Mouse (Mus musculus): ENCODE data around the gene Enah. TPM values are rescaled to one million over a fixed set of nuclear protein-coding genes. Genes with fewer than 3 reads are reported as not detected.

Enah gene
- polyA plus RNA-seq, 1 experiment from 2014 or later: 42.4 TPM

DNA sequence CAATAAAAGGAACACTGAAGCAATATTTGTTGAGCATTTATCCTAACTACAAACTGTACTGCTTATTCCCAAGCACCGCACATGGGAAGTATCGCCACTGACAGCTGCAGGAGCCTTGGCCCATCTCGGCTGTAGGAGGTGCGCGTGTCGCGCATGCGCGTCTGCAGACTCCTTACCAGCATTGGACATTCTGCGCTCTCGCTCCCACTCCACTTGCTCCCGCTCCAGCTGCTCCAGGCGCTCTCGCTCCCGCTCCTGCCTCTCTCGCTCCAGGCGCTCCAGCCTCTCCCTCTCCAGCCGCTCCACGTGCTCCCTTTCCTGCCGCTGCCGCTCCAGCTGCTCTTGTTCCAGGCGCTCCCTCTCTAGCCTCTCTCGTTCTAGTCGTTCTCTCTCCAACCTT is 96.4 kb downstream of the Enah start:
- 87% methylated on average over 24 of the region's 24 CpGs for WGBS
- H3K4me2 ChIP-seq (ENCODE audit: low read depth, low read length, severe bottlenecking): no peak overlapping the region
- no peaks in the 10 kb centered on the region for H3K9me3 ChIP-seq (ENCODE audit: control insufficient read depth, low read length)
- H3K36me3 ChIP-seq (ENCODE audit: control insufficient read depth, insufficient read depth, low read length): peaks cover 4% of the 10 kb centered on the region; the same call in 1 of the 2 replicates
- DNase-seq (ENCODE audit: low spot score) (peak; percentile 63), ATAC-seq (replicated peaks; ENCODE audit: low FRiP score) (no peak)
- H3K9ac ChIP-seq (ENCODE audit: low read length): no peak overlapping the region
- H3K27ac ChIP-seq (ENCODE audit: low read depth, low read length): no peak overlapping the region
- H3K27me3 ChIP-seq (ENCODE audit: control insufficient read depth, insufficient read depth, low read length): no peaks in the 10 kb centered on the region
- no peaks in the 10 kb centered on the region for H3K4me1 ChIP-seq (replicated peaks; ENCODE audit: control insufficient read depth, insufficient read depth, low read length)
- no peak overlapping the region for H3K4me3 ChIP-seq (ENCODE audit: low read depth, low read length)

DNA sequence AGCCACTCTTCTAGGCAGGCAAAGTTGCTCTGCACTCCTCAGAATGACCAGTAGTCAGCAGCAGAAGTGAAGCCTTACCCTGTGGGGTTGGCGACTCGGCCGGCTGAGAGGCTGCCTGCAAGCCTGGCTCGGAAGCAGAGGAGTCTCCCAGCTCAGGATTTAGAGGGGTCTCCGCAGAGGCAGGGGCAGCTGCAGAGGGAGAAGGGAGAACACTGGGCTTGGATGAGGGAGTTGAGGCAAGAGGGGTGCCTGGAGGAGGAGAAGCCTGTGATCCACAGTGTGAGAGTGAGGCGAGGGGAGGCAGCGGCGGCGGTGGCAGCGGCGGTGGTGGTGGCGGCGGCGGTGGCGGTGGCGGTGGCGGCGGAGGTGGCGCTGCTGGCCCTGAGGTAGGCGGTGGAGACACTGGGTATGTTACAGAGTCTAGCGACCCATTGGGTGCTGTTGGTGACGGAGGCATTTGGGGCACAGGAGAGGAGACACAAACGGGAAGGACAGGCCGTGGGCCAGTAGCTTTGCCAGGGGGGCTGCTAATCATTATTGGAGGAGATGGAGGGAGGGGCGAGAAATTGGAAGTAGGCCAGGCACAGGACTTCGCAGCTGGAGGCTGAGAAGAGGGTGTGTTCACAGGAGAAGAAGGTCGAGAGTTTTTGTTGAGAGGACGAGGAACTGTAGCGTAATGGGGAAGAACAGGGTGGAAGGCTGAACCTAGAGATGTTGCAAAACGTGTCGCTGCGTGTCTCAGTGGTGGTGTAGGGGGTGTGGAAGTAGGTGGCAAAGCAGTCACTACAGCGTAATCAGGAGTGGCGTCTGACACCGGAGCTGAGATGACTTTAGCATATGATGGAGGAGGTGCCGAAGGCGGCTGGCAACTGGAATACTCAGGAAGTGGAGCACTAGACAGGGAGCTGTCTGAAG is 98.0 kb downstream of the Enah start:
- Histone ChIP-seq H3K27ac (ENCODE audit: low read depth, low read length) (no peak overlapping the region), H3K4me3 (ENCODE audit: low read depth, low read length) (no peak overlapping the region), H3K9ac (ENCODE audit: low read length) (no peak overlapping the region), H3K27me3 (ENCODE audit: control insufficient read depth, insufficient read depth, low read length) (no peaks in the 10 kb centered on the region), H3K4me2 (ENCODE audit: low read depth, low read length, severe bottlenecking) (no peak overlapping the region), H3K36me3 (ENCODE audit: control insufficient read depth, insufficient read depth, low read length) (peaks cover 4% of the 10 kb centered on the region; the same call in 1 of the 2 replicates), H3K9me3 (ENCODE audit: control insufficient read depth, low read length) (no peaks in the 10 kb centered on the region), H3K4me1 (replicated peaks; ENCODE audit: control insufficient read depth, insufficient read depth, low read length) (no peaks in the 10 kb centered on the region)
- 83% methylated on average over 35 of the region's 37 CpGs for WGBS
- no peak for ATAC-seq (replicated peaks; ENCODE audit: low FRiP score)
- no peak for DNase-seq (ENCODE audit: low spot score)

DNA sequence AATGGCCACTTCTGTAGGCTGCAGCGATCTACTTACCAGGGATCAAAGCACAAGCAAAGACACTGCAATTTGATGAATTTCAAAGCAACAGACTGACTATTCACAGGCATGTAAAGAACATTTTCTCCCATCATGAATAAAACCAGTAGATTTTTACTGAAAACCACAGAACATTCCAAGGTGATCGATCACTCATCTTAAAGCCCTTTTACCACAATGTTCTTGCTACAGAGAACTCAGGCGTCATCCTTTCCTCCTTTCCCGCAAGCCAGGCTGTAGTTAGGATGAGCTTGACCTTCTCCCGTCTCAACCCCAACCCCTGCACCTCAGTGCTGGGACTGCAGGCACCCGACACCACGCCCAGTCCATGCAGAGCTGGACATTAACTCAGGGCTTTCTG is 107.9 kb downstream of the Enah start:
- ATAC-seq (replicated peaks; ENCODE audit: low FRiP score): no peak
- Histone ChIP-seq H3K27ac (ENCODE audit: low read depth, low read length) (no peak overlapping the region), H3K9me3 (ENCODE audit: control insufficient read depth, low read length) (no peaks in the 10 kb centered on the region), H3K4me2 (ENCODE audit: low read depth, low read length, severe bottlenecking) (no peak overlapping the region), H3K4me1 (replicated peaks; ENCODE audit: control insufficient read depth, insufficient read depth, low read length) (no peaks in the 10 kb centered on the region), H3K9ac (ENCODE audit: low read length) (no peak overlapping the region), H3K4me3 (ENCODE audit: low read depth, low read length) (no peak overlapping the region), H3K36me3 (ENCODE audit: control insufficient read depth, insufficient read depth, low read length) (peaks cover 3% of the 10 kb centered on the region), H3K27me3 (ENCODE audit: control insufficient read depth, insufficient read depth, low read length) (no peaks in the 10 kb centered on the region)
- no peak for DNase-seq (ENCODE audit: low spot score)
- WGBS: 96% methylated on average over 7 of the region's 7 CpGs

DNA sequence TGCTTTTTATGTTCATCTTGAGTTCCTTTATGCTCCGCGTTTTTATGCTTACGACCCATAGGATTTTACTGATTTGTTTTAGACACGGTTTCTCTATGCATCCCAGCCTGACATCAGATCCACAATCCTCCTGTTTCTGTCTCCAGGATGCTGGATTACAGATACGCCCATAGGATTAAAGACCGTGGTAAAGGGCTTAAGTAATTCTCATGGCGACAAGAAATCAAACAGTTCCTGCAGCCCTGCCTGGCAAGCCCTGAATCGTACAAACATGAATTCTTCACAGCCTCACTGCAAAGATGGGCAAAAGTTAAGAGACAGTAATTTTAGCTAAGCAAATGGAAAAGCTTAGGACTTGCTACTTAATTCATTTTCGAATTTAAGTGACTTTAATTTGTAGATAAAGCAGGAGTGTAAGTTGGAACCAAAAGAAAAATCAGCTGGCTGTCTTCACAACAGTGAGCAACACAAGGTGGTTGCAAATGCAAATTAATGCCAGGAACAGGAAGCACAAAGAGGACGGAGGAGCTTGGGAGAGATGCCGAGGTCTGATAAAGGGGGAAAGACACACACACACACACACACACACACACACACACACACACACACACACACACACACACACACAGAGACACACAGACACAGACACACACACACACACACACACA is 118.0 kb downstream of the Enah start:
- ATAC-seq (replicated peaks; ENCODE audit: low FRiP score) (no peak), DNase-seq (ENCODE audit: low spot score) (no peak)
- H3K27me3 ChIP-seq (ENCODE audit: control insufficient read depth, insufficient read depth, low read length): no peaks in the 10 kb centered on the region
- H3K4me2 ChIP-seq (ENCODE audit: low read depth, low read length, severe bottlenecking): no peak overlapping the region
- no peaks in the 10 kb centered on the region; the same call in 1 of the 2 replicates for H3K36me3 ChIP-seq (ENCODE audit: control insufficient read depth, insufficient read depth, low read length)
- no peaks in the 10 kb centered on the region for H3K4me1 ChIP-seq (replicated peaks; ENCODE audit: control insufficient read depth, insufficient read depth, low read length)
- no peak overlapping the region for H3K27ac ChIP-seq (ENCODE audit: low read depth, low read length)
- H3K9me3 ChIP-seq (ENCODE audit: control insufficient read depth, low read length): no peaks in the 10 kb centered on the region
- WGBS: 76% methylated on average over 11 of the region's 11 CpGs
- H3K4me3 ChIP-seq (ENCODE audit: low read depth, low read length): no peak overlapping the region
- no peak overlapping the region for H3K9ac ChIP-seq (ENCODE audit: low read length)

DNA sequence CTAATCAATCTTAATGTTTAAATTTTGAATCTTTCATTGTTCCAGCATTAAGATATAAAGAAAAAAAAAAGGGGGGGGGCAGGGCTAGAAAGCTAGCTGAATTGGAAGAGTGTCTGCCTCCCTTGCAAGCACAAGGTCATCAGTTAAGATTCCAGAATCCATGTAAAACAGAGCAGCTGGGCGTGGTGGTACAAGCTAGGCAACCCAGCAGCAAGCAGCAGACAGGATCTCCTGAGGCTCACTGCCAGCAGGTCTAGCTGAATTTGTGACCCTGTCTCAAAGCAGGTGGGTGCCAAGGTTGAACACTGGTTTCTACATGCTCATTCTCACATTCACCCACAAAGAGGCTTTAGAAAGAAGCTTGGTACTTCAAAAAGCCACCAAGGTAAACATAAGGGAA is 118.9 kb downstream of the Enah start:
- no peaks in the 10 kb centered on the region; the same call in 1 of the 2 replicates for H3K36me3 ChIP-seq (ENCODE audit: control insufficient read depth, insufficient read depth, low read length)
- 97% methylated on average over 1 of the region's 1 CpGs for WGBS
- DNase-seq (ENCODE audit: low spot score) (no peak), ATAC-seq (replicated peaks; ENCODE audit: low FRiP score) (no peak)
- no peak overlapping the region for H3K9ac ChIP-seq (ENCODE audit: low read length)
- no peaks in the 10 kb centered on the region for H3K9me3 ChIP-seq (ENCODE audit: control insufficient read depth, low read length)
- H3K27me3 ChIP-seq (ENCODE audit: control insufficient read depth, insufficient read depth, low read length): no peaks in the 10 kb centered on the region
- H3K4me3 ChIP-seq (ENCODE audit: low read depth, low read length): no peak overlapping the region
- no peaks in the 10 kb centered on the region for H3K4me1 ChIP-seq (replicated peaks; ENCODE audit: control insufficient read depth, insufficient read depth, low read length)
- H3K4me2 ChIP-seq (ENCODE audit: low read depth, low read length, severe bottlenecking): no peak overlapping the region
- H3K27ac ChIP-seq (ENCODE audit: low read depth, low read length): no peak overlapping the region

DNA sequence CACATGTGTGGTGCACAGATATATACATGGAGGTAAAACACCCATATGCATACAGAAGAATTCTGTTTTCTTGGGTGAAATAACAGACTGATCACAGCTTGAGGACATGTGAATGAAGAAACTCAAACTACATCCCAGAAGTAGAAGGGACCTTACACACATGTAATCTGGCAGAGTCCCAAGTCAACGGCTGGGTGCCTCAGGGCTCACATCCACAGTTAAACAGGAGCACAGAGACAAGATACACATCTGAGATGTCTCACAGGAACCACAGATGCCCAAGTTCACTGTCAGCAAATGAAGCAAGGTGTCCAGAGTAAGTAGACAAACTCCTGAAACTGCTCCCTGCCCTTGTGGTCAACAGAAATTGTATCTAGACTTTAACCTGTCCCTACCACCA is 120.8 kb downstream of the Enah start:
- Histone ChIP-seq H3K27me3 (ENCODE audit: control insufficient read depth, insufficient read depth, low read length) (no peaks in the 10 kb centered on the region), H3K4me2 (ENCODE audit: low read depth, low read length, severe bottlenecking) (no peak overlapping the region), H3K4me3 (ENCODE audit: low read depth, low read length) (no peak overlapping the region), H3K9ac (ENCODE audit: low read length) (no peak overlapping the region), H3K36me3 (ENCODE audit: control insufficient read depth, insufficient read depth, low read length) (no peaks in the 10 kb centered on the region; the same call in 1 of the 2 replicates), H3K9me3 (ENCODE audit: control insufficient read depth, low read length) (no peaks in the 10 kb centered on the region), H3K4me1 (replicated peaks; ENCODE audit: control insufficient read depth, insufficient read depth, low read length) (peaks cover under 1% of the 10 kb centered on the region; the same call in 1 of the 2 replicates), H3K27ac (ENCODE audit: low read depth, low read length) (no peak overlapping the region)
- ATAC-seq (replicated peaks; ENCODE audit: low FRiP score) (no peak), DNase-seq (ENCODE audit: low spot score) (no peak)
- WGBS: 96% methylated on average over 1 of the region's 1 CpGs

DNA sequence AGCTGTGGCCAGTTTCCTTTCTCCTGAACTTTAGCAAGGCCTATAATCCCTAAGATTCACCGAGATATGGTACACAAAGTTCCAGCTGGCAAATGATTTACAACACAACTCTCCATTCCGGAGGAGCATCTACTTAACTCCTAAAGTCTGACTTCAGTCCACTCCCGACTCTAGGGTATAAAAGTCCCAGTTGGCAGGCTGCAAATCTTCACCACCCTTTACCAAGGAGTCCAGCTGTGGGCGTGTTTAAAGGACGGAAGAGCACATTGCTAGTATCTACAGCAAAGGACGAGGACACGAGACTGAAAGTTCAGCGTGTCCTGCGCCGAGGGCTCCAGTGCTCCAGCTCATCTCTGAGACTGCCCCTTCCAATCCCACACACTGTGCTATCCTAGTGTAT is 122.8 kb downstream of the Enah start:
- H3K4me3 ChIP-seq (ENCODE audit: low read depth, low read length): no peak overlapping the region
- H3K4me1 ChIP-seq (replicated peaks; ENCODE audit: control insufficient read depth, insufficient read depth, low read length): peaks cover 2% of the 10 kb centered on the region; the same call in 1 of the 2 replicates
- H3K27ac ChIP-seq (ENCODE audit: low read depth, low read length): no peak overlapping the region
- no peak overlapping the region for H3K9ac ChIP-seq (ENCODE audit: low read length)
- ATAC-seq (replicated peaks; ENCODE audit: low FRiP score): no peak
- no peak overlapping the region for H3K4me2 ChIP-seq (ENCODE audit: low read depth, low read length, severe bottlenecking)
- no peak for DNase-seq (ENCODE audit: low spot score)
- H3K27me3 ChIP-seq (ENCODE audit: control insufficient read depth, insufficient read depth, low read length): no peaks in the 10 kb centered on the region
- H3K36me3 ChIP-seq (ENCODE audit: control insufficient read depth, insufficient read depth, low read length): no peaks in the 10 kb centered on the region
- 92% methylated on average over 10 of the region's 10 CpGs for WGBS
- no peaks in the 10 kb centered on the region for H3K9me3 ChIP-seq (ENCODE audit: control insufficient read depth, low read length)

DNA sequence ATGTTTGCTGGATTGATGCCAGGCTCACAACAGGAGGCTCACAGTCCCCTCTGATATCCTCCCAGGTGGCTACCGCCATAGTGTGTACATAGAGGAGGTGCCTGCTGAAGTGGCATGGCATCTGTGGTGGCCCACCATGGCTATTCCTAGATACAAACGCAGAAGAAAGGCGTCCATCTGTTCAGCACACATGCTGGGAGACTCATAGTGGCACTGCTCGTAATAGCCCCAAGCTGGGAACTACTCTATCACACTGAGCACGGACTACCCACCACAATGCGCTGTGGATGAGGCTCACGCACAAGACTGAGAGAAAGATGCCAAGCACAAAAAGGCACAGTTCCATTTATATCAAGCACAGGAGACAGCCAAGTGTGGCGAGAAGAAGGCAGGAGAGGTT is 126.1 kb downstream of the Enah start:
- Histone ChIP-seq H3K36me3 (ENCODE audit: control insufficient read depth, insufficient read depth, low read length) (no peaks in the 10 kb centered on the region), H3K4me1 (replicated peaks; ENCODE audit: control insufficient read depth, insufficient read depth, low read length) (peaks cover 2% of the 10 kb centered on the region; the same call in 1 of the 2 replicates), H3K27ac (ENCODE audit: low read depth, low read length) (no peak overlapping the region), H3K27me3 (ENCODE audit: control insufficient read depth, insufficient read depth, low read length) (no peaks in the 10 kb centered on the region), H3K9ac (ENCODE audit: low read length) (no peak overlapping the region), H3K4me3 (ENCODE audit: low read depth, low read length) (no peak overlapping the region), H3K9me3 (ENCODE audit: control insufficient read depth, low read length) (no peaks in the 10 kb centered on the region), H3K4me2 (ENCODE audit: low read depth, low read length, severe bottlenecking) (no peak overlapping the region)
- 81% methylated on average over 8 of the region's 8 CpGs for WGBS
- no peak for ATAC-seq (replicated peaks; ENCODE audit: low FRiP score)
- no peak for DNase-seq (ENCODE audit: low spot score)
